Mouse (Mus musculus): ENCODE measurements around the gene Rnf215.
"Not testable (repeated sequence)": the region's sequence is repeated elsewhere in the genome, so short reads cannot be mapped to it uniquely, and the experiment has no call there.

Rnf215 gene

DNA sequence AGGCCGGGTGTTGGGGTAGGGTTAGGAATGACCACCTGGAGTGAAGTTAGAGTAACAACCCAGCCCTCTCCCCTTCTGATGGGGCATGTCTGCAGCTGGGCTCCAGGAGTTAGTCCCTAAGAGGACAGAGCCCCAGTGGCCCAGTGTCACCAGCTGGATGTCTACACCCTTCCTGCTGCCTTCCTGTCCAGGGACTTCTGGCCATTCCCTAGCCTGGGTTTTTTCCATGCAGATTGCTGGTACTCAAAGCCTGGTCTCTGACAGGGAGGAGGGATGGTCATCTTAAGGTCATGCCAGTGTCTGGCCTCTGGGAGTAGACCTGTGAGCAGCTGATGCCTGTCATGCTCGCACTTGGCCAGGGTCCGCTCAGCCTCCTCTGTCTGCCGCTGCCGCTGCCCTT is 13.1 kb downstream of the Rnf215 start:
- DNase-seq (ENCODE audit: low spot score), result no peak

DNA sequence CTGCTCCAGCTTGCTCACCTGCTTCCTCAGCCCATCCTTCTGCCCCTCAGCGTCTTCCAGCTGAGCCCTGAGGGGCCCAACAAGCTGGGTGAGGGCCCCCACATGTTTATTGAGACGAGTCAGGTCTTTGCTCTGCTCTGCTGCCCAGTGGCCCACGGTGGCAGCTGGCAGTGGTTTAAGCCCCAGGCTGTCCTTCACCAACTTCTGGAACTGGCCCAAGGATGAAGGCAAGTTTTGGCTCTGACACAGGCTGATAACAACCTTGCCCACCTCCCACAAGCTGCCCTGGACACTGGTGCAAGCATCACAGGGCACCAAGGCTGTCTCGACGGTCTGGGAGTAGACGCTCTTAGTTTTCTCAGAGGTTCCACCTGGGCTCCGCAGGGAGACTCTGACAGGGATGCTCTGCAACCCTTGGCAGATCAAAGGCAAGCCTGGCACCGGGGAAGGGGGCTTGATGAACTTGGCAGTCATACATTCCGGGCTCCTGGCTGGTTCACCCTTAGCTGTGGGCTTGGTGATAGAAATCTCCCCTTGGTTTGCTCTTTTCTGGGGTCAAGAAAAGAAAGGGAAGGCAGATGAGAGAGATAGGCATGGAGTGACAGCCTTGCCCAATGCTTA is 13.6 kb downstream of the Rnf215 start:
- DNase-seq (ENCODE audit: low spot score), result no peak

DNA sequence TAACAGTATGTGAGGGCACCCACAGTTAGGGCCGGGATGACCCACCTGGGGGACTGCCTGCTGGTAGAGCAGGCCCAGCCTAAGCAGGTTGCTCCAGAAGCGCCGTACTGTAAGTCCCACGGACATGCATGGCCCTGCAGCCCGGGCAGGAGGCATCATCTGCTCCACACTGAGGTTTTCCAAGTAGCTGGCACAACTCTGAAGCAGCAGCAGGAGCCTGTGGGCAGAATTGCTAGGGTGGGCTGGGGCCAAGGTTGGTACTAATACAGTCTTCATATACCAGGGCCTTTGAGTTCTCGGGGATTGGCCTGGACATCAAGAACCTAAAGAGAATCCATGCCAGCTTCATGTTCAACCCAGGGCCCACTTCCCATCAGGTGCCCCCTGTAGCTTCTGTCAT is 14.9 kb downstream of the Rnf215 start:
- no peak for DNase-seq (ENCODE audit: low spot score)

DNA sequence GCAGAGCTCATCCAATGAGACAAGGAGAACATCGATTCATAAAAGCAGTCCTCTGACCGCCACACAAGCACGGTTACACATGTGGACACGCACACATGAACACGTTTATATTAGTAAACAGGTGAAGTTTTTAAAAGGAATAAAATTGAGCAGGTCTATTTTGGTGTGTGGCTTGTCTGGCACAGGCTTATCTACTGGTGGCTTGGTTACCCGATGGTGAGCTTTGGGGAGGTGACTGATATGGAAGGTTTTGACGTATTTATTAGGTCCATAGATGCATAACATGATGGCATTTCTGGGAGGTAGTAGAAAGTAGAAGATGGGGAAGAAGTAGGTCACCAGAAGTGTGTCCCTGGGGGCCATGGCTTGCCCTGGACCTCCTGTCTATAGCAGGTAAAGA is 18.7 kb downstream of the Rnf215 start:
- DNase-seq (ENCODE audit: low spot score), result no peak

DNA sequence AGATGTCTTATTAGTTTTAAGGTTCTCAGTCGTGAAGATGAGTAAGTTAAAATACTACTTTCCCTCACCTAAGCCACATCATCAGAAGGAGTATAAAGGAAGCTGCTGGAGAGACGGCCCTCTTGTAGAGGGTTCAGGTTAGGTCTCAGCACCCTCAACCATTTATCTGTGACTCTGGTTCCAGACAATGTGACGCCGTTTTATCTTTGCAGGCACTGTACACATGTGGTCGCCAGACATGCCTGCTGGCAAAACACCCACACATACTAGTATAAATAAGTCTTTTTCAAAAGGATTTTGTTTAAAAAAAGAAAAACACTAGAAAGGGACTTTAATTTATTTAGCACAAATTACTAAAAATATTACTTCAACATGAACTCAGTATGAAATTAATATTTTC is 20.6 kb downstream of the Rnf215 start:
- DNase-seq (ENCODE audit: low spot score), result peak; percentile 36

DNA sequence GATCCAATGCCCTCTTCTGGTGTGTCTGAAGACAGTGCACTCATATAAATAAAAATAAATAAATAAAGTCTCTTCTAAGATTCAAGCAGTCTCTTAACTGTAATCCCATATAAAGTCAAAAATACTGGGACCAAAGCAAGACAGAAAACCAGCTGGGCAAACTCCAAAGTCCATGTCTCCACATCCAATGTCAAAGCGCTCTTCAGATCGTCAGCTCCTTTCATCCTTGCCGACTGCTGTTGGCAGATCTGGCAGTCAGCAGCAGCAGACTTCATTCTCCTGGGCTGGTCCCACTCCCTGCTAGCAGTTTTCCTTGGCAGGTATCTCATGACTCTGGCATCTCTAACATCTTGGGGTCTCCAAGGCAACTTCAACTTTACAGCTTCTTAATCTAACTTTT is 23.7 kb downstream of the Rnf215 start:
- no peak for DNase-seq (ENCODE audit: low spot score)

DNA sequence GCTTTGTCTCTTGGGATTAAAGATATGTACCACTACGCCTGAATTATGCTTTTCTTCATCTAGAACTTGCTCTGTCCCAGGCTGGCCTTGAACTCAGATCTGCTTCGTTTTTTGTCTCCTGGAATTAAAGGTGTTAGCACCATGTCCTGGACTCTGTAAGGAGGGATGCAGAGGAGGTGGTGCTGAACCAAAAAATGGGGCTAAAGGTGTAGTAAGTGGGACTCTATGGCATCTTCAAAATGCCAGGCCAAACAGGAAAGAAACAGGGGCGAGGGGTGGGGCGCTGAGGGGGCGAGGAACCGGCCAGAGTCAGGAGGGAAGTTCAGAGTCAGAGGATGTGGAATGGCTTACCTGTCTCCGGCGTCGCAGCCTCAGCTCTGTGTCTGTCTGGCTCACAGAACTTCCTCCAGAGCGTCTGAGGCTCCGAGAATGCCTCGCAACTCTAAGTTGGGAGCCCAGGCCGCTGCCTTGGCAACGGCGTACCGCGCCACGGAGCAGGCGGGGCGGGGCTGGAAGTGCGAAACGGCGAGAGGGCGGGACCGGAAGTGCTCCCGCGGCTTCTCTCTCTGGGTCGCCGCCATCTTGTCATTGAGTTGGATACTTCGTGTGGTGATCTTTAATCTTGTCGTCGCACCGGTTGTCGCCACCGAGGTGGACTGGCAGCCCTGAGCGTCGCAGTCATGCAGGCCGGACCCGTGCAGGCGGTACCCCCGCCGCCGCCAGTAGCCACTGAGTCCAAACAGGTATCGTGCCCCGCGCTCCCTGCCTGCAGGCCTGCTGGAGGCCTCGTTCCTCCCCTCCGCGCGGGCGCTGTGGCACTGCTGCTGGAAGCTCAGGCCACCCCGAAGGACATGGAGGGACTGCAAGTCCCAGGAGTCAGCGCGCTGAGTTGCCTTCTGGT is 25.1 kb downstream of the Rnf215 start, which contains the start of the genes Ccdc157 and Sf3a1:
Gene Ccdc157 (minus strand): TSS at position 486 of the 901 bp plus-strand sequence.
Gene Sf3a1 (plus strand): TSS at position 543 of the 901 bp plus-strand sequence.
- DNase-seq (ENCODE audit: low spot score), result peak; percentile 87

DNA sequence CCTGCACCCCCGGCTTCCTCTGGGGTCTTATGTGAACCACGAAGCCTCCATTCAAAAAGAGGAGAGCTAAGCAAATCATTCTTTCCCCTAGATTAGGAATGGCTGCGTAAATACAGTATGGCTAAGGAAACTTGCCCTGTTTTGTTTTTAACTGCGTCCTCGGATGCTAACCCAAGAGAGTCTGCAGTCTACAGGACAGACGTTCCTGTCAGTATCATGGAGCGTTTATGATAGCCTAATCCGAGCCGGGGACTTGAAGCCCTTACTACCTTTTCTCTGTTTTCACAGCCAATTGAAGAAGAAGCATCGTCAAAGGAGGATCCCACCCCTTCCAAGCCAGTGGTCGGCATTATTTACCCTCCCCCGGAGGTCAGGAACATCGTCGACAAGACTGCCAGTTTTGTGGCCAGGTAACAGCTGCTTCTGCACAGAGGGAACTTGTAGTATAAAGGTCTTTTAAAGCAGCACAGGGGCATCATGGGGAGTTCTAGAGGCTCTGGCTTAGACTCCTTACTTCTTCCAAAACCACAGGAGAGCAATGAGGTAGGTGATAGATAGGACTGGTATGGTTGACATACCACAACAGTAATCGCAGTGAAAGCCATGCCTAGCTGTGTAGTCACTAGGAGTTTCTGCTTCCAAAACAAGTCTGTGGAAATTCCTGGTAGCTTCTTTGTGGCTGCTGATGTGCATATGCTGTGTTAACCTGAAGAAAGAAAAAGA is 25.9 kb downstream of the Rnf215 start:
- peak; percentile 21 for DNase-seq (ENCODE audit: low spot score)

DNA sequence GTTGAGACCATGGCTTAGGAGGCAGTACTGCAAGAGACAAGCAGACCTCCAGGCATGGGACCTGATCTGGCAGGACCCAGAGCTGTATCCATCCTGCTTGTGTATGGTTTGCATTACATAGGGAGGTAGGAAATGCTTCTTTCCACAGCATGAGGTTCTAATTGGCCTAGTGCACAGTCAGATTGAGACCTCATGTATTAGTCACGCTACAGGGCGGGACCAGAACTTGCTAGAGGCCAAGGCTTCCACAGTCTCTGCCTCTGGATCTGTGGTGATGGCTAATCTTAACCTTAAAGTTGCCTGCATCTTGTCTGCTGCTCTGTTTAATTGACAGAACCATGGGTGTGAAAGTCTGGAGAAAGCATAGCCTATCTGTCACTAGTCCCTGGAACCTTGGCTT is 29.7 kb downstream of the Rnf215 start:
- DNase-seq (ENCODE audit: low spot score), result no peak

DNA sequence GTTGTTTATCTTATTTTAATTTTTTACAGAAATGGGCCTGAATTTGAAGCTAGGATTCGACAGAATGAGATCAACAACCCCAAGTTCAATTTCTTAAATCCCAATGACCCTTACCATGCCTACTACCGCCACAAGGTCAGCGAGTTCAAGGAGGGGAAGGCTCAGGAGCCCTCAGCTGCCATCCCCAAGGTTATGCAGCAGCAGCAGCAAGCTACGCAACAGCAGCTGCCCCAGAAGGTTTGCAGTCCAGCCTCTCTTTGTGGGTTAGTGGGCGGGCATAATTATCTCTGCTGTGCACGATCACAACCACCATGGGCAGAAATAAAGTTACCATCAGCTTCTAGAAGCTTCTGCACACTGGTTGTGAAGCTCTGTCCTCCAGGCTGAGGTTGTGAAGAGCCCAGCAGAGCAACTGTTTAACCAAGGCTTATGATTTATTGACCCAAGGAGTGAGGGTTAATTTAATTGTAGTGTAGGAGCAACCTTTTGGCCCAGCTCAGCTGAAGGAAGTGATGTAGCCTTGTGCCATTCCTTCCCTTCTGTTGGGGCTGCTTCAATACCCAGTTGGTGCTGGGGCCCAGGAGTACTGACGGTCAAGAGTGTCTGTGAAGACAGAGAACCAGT is 31.6 kb downstream of the Rnf215 start:
- DNase-seq (ENCODE audit: low spot score), result no peak

DNA sequence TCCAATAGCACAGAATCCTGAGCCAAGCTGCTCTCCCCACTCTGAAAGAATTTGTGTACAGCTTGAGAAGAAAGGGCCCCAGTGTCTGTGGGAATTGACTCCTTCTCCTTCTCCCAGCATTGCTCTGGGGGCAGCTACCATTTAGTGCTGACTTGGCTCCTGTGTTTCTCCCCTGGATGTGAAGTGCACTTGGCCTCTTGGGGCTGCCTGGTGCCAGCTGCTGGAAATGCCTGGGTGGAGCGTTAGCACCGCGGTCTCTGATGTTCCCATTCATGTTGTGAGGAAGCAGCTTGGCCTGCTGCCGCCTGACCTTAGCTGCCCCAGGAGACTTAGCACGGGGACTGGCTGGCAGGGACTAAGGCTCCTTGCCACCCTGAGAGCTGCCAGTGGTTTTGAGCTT is 39.6 kb downstream of the Rnf215 start:
- no peak for DNase-seq (ENCODE audit: low spot score)

DNA sequence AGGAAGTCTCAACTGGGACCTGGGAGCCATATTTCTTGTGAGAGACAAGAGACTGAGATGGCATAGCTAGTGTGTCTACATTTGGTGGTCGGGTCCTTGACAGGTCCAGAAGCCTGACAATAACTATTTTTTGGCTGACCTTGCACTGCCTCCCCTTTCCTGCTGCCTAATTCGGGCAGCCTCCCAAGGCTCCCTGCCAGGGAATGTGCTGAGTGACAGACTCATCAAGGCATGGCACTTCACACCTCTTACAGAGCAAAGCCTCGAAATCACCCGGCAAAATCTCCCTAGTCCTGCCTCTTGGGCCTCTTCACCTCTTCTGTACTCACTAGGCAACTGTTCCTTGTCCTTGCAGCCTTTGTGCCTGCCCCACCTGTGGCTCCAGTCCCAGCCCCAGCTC is 42.7 kb downstream of the Rnf215 start:
- no peak for DNase-seq (ENCODE audit: low spot score)

DNA sequence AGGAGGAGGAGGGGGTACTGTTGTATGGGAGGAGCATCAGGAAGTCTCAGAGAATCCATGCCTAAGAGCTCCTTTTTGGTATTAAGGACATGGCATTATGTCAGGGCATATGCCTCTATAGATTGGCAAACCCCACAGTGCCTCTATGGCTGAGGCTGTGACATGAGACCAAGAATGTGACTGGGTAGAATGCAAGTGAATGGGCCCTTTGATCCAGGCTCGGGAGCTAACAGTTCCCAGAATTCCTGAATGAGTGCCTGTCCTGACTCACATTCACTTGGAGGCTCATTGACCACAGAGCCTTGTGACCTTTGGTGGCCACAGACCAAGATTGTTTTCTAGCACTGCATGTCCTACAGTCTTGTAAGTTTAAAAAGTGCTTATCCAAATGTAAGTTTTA is 47.1 kb downstream of the Rnf215 start:
- DNase-seq (ENCODE audit: low spot score), result no peak

DNA sequence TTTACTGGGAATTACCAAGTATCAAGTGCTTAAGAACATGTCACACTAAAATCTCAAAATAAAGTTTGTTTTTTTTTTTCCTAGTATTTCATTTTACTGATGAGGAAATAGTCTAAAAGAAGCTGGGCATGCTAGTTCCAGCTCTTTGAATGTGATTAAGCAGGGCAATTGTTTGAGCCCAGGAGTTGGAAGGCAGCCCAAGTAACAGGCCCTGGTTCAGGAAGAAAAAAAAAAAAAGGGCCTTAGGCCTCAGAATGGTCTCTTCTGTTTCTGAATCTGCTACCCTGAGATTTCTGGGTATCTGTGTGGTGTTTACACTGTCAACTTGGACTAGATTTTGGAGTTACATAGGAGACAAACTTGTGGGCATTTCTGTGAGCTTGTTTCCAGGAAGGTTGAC is 48.5 kb downstream of the Rnf215 start:
- no peak for DNase-seq (ENCODE audit: low spot score)

DNA sequence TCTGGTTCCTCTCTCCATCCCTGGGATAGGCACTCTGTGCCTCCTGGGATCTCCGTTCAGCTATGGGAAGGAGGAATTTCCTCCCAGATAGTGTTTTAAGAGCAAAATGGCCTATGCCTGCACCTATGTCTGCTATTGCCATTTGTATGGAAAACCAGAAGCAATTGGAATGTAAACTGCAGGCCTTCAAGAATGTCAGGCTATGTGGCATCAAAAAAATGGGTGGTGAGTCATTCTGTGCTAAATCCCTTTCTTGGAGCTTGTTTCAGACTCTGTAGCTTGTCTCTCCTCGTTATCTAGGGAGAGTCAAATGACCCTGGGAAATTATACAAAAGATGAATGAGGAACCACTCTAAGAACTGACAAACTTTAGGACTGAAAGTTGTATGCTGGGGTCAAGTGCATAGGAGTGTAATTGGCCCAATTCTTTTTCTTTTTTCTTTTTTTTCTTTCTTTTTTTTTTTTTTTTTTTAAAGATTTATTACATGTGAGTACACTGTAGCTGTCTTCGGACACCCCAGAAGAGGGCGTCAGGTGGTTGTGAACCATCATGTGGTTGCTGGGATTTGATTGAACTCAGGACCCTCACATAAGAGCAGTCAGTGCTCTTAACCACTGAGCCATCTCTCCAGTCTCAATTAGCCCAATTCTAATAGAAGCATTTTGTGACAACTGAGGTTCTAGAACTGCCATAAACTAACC is 49.4 kb downstream of the Rnf215 start:
- no peak for DNase-seq (ENCODE audit: low spot score)

DNA sequence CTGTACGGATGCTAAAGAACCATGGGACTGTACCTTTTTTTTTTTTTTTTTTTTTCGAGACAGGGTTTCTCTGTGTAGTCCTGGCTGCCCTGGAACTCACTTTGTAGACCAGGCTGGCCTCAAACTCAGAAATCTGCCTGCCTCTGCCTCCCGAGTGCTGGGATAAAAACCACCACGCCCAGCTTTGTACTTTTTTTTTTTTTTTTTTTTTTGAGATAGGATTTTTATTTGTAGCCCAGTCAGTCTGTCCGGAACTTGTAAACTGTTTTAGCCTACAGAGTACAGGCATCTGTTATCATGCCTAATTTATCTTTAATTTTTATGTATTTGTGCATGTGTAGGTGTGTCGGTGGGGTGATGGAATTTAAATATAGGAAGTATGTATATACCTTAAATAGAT is 50.5 kb downstream of the Rnf215 start:
- not testable (repeated sequence) for DNase-seq (ENCODE audit: low spot score)

DNA sequence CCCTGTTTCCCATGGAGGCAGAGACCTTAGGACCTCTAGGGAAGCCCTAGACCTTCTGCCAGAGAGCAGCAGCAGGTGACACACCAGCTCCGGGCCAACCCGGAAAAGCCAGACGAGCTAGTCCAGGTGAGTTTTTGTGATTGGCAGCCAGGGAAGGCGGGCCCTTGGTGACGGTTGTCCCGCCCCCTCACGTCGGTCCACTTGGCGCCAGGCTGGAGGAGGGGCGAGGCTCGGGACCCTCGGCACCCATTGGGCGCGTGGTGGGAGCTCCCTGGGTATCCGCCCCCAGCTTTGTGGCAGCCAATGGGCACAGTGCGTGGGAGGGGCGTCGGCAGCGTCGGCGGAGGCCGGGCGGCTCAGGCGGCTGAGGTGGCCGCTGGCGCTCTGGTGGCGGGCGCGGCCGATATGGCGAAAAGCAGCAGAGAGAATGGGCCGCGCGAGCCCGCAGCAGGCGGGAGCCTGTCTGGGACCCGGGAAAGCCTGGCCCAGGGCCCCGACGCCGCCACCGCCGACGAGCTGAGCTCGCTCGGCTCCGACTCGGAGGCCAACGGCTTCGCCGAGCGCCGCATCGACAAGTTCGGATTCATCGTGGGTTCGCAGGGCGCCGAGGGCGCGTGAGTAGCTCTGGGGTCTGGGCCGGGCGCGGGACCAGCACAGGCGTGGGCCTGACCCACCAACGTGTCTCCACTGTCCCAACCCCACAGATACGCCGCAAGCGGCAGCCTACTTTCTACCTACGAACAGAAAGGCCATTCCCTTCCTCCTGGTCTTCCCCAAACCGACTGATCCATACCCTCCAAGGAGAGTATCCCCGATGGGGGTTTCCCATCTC is 51.7 kb downstream of the Rnf215 start, which contains the start of gene Tbc1d10a:
Gene Tbc1d10a (plus strand): TSS at position 304 of the 832 bp plus-strand sequence.
- DNase-seq (ENCODE audit: low spot score), result peak; percentile 98

DNA sequence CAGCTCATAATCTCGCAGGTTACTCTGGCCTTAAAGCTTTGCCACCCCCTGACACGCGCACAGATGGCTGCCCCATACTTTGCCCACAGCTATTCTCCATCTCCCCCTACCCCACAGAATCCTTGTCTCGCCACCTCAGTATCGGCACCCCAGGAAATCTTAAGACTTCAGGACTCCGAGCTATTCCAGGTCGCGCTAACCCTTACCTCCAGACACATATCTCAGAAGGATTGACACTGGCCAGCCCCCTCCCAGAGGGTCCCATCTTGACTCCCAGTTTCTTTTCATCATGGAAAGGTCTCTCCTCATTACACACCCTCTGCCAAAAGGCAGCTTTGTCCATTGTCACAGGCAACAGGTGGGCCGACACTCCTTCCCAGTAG is 52.3 kb downstream of the Rnf215 start:
- DNase-seq (ENCODE audit: low spot score), result no peak

DNA sequence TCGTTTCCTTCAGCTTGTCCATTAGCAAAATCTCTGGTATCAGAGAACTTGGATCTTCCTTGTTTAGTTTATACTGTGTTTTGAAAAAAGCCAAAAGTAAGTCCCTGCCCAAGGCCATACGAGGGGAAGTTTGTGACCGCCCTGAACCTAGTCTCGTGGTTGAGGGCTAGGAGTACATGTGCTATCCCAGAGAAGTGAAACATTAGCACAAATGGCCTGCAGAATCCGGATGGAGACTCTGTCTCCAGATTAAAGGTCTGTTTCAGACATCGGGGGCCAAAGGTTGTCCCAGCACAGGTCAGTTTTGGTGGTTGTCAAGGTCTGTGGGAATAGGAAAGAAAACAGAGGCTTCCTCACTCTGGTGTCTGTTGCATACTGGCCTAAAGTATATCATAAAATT is 54.2 kb downstream of the Rnf215 start:
- DNase-seq (ENCODE audit: low spot score), result no peak

DNA sequence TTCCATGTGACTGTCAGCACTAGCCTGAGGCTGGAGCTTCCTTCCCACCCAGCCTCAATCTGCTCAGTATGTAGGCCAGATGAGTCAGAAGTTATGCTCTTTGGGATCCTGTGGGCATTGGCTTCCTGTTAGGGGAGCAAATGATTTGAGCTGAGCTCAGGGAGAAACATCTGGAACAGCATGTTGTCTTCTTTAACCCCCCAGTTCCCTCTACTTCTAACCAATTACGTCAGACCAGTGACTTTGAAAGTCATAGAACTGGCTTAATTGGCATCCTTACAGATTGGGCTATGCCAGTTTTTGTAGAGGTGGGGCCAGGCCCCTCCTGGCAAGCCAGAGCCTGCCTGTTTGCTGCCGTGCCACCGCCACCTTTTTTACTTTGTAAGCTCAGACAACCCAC is 55.7 kb downstream of the Rnf215 start:
- no peak for DNase-seq (ENCODE audit: low spot score)

Measured in c-Kit-positive CD71-positive TER-119-positive erythroid progenitor cells, embryonic 14.5 days (primary cell).